Mouse (Mus musculus): ENCODE data around the gene Agxt.

GRCm38 (mm10) chr1:93159566-93160500, 24.8 kb downstream of the Agxt start:
- TF ChIP-seq POLR2A (IDR thresholded peaks at IDR 0.05; ENCODE audit: low read depth, low read length) (no peak), CTCF (conservative IDR thresholded peaks at IDR 0.05; ENCODE audit: insufficient read depth, insufficient read length, low read depth, low read length) (no peak)

Data from kidney, adult 2 months (tissue).